Mouse (Mus musculus): ENCODE results near the gene Cd180. TPM values are rescaled to one million over a fixed set of nuclear protein-coding genes. Genes with fewer than 3 reads are reported as not detected.
"Not testable (repeated sequence)": the region's sequence is repeated elsewhere in the genome, so short reads cannot be mapped to it uniquely, and the experiment has no call there.

The Cd180 gene
- polyA plus RNA-seq, 1 experiment, result 3.9 TPM

DNA sequence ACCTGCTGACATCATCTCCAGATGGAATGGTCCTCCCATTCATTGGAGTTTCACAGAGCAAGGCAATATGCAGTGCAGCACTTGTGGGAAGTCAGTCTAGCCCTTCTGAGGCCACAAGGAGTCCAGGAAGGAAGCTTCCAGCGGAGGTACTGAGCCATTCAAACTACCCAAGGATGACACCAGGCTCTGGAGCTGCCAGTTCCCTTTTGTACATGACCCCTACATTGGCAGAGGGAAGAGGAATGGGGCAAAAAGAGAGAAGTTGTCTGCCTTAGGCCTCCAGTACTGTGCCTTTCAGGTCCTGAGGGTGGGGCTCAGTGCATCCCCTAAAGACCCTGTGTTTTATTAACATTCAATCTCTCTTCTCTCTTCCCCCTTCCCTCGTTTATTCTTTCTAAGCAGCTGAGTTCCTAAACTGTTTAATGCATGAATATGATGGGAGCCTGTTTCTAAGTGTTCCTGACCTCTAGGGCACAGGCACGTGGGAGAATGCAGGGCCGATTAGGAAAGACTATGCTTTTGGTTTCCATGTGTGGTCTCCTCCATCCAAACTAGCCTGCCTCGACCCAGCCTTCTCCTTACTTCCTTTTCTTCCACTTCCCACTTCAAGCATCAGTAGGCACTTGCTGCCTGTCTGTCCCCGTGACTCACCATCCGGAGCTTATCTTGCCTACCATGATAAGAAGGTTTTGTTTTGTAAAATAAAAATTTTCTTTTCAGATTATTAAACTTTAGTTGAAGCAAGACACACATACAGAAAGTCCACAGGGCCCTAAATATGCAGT lies 2.0 kb downstream of the Cd180 start:
- DNase-seq, result no peak
- TF ChIP-seq CTCF (IDR thresholded peaks at IDR 0.05; ENCODE audit: insufficient read depth, low read length) (no peak), POLR2A (IDR thresholded peaks at IDR 0.05; ENCODE audit: borderline replicate concordance, extremely low read depth, low read depth, low read length) (no peak)
- 58% methylated on average over 7 of the region's 7 CpGs for WGBS
- Histone ChIP-seq H3K4me1 (ENCODE audit: control insufficient read depth, insufficient read depth, low read length) (peaks cover 6% of the 10 kb centered on the region), H3K4me3 (replicated peaks; ENCODE audit: extremely low read depth, low read depth, low read length) (peak overlapping the region; percentile 26)

DNA sequence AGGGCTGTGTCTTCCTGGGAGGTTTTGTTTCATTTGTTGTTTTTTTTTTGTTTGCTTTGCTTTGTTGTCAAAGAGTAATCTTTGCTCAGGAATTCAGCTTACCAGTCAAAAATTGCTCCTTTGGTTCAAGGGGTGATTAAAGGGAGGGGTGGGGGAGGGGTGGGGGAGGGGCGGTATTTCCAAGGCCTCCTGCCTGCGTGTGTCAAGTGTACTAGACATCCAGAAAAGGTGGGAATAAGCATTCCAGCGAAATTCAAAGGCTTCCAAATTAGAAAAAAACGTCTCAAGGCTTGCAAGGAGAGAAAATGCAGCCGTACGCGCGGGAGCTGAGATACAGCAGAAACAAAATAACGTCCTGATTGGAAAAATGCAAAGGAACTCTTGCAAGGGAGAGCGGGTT lies 5.0 kb downstream of the Cd180 start:
- H3K4me1 ChIP-seq (ENCODE audit: control insufficient read depth, insufficient read depth, low read length), result peaks cover 4% of the 10 kb centered on the region; the same call in 1 of the 2 replicates
- TF ChIP-seq POLR2A (IDR thresholded peaks at IDR 0.05; ENCODE audit: borderline replicate concordance, extremely low read depth, low read depth, low read length), result no peak
- no peak overlapping the region for H3K4me3 ChIP-seq (replicated peaks; ENCODE audit: extremely low read depth, low read depth, low read length)
- DNase-seq, result no peak
- WGBS, result 10% methylated on average over 10 of the region's 10 CpGs

DNA sequence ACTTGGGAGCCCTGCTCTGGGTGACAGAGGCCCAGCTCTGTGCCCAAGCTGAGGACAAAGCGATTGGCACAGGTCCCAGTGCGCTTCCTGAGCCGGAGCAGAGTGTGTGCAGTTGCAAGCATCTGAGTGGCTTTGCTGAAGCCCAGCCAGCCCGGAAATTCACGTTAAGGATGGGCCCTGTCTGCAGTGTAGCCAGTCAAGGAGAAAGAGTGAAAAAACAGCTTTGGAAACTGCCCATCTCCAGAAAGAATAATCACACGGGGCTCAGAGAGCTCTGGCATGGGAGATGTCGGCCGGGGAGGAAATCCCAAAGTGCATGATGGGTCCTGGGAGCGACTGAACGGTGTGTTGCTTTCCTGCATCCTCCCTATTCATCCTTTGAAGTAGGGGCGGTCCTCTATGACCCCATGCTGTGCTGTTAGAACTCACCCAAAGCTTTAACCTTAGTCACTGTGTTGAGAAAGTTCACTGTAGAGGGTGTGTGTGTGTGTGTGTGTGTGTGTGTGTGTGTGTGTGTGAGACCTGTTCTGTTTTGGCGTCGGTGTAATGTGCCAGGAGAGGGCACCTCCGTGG lies 5.5 kb downstream of the Cd180 start:
- Histone ChIP-seq H3K4me1 (ENCODE audit: control insufficient read depth, insufficient read depth, low read length) (peaks cover 4% of the 10 kb centered on the region; the same call in 1 of the 2 replicates), H3K4me3 (replicated peaks; ENCODE audit: extremely low read depth, low read depth, low read length) (no peak overlapping the region)
- DNase-seq, result peak; percentile 45
- TF ChIP-seq POLR2A (IDR thresholded peaks at IDR 0.05; ENCODE audit: borderline replicate concordance, extremely low read depth, low read depth, low read length) (no peak), CTCF (IDR thresholded peaks at IDR 0.05; ENCODE audit: insufficient read depth, low read length) (no peak)
- 15% methylated on average over 14 of the region's 14 CpGs for WGBS

DNA sequence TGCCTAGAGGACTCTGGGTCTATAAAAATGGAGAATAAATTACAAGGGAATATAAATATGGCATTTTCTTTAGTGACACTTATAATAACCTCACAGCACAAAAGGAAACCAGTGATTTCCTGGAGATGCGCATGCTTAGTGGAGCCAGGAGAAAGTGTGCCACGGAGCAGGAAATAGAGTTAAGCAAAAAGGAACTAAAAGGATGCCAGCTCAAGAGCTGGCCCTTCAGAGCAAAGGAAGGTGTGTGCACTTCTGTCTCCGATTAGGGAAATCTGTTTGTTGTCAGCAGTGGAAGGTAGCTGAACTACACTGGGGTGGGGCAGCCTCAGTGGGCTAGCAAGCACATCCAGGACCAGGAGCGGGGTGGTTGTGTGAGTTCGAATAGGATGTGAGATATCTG lies 6.8 kb downstream of the Cd180 start:
- peaks cover 4% of the 10 kb centered on the region; the same call in 1 of the 2 replicates for H3K4me1 ChIP-seq (ENCODE audit: control insufficient read depth, insufficient read depth, low read length)
- DNase-seq, result no peak
- H3K4me3 ChIP-seq (replicated peaks; ENCODE audit: extremely low read depth, low read depth, low read length), result no peak overlapping the region
- 57% methylated on average over 5 of the region's 5 CpGs for WGBS
- no peak for TF ChIP-seq POLR2A (IDR thresholded peaks at IDR 0.05; ENCODE audit: borderline replicate concordance, extremely low read depth, low read depth, low read length)
- TF ChIP-seq CTCF (IDR thresholded peaks at IDR 0.05; ENCODE audit: insufficient read depth, low read length), result no peak

DNA sequence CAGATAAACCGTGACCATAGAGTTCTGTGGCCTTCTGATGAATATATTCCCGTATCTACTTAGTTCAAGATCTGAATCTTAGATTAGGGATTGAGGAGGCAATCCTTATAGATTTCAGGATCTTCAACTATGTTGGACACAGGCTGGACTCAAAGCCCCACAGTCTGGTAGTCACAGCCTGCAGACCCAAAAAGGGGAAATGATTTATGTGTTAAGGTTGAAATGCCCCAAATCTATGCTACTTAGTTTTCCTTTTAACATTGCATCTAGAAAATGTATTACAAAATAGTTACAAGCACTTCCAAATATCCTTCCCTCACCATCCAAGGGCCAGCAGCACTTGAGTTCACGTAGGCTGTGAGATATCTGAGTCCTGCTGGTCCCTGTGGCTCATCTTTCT lies 7.4 kb downstream of the Cd180 start:
- TF ChIP-seq POLR2A (IDR thresholded peaks at IDR 0.05; ENCODE audit: borderline replicate concordance, extremely low read depth, low read depth, low read length), result no peak
- no peak for TF ChIP-seq CTCF (IDR thresholded peaks at IDR 0.05; ENCODE audit: insufficient read depth, low read length)

DNA sequence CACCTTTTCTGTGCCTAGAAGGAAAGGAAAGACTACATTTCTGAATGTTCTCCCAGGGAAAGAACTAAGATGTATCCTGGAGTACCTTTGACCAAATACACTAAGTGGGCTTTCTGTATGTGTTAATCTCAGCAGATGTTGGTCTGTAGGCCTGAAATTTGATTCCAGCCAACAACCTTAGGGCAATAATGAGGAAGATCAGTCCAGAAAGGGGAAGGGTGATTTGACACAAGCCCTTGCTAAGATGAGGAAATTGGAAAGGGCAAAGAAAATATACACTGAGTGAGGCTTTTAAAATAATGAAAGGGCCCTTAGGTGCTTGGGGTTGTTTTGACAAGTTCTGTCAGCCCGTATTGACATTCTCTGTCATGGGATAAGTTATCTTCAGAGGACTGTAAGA lies 23.6 kb downstream of the Cd180 start:
- H3K4me3 ChIP-seq (replicated peaks; ENCODE audit: extremely low read depth, low read depth, low read length), result no peak overlapping the region
- TF ChIP-seq CTCF (IDR thresholded peaks at IDR 0.05; ENCODE audit: insufficient read depth, low read length), result no peak
- TF ChIP-seq POLR2A (IDR thresholded peaks at IDR 0.05; ENCODE audit: borderline replicate concordance, extremely low read depth, low read depth, low read length), result no peak
- WGBS, result 57% methylated on average over 1 of the region's 1 CpGs
- no peak for DNase-seq
- H3K4me1 ChIP-seq (ENCODE audit: control insufficient read depth, insufficient read depth, low read length), result no peaks in the 10 kb centered on the region

More for the DNA sequence above, 7.4 kb downstream of the Cd180 start:
- peaks cover 4% of the 10 kb centered on the region; the same call in 1 of the 2 replicates for H3K4me1 ChIP-seq (ENCODE audit: control insufficient read depth, insufficient read depth, low read length)
- H3K4me3 ChIP-seq (replicated peaks; ENCODE audit: extremely low read depth, low read depth, low read length), result no peak overlapping the region
- 85% methylated on average over 3 of the region's 3 CpGs for WGBS
- no peak for DNase-seq

DNA sequence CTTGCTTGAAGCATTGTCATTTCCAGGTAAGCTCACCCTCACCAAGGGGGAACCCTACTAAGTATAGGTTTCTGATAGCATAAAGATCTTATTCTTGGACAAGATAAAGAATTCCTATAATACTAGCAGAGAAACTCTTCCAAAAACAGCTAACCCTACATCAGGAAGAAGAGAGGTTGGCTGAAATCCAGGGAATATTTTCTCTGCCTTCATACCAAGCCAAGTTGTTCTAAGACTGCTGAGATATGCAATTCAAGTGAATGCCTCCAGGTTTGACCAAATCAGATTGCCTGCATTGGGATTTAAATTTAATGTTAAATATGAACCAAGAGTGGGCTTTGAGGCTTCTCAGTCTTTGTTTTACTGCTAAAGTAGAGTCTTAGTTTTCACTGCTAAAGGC lies 32.1 kb downstream of the Cd180 start:
- DNase-seq, result no peak
- no peak for TF ChIP-seq CTCF (IDR thresholded peaks at IDR 0.05; ENCODE audit: insufficient read depth, low read length)
- no peak for TF ChIP-seq POLR2A (IDR thresholded peaks at IDR 0.05; ENCODE audit: borderline replicate concordance, extremely low read depth, low read depth, low read length)
- H3K4me3 ChIP-seq (replicated peaks; ENCODE audit: extremely low read depth, low read depth, low read length), result no peak overlapping the region
- peaks cover 2% of the 10 kb centered on the region; the same call in 1 of the 2 replicates for H3K4me1 ChIP-seq (ENCODE audit: control insufficient read depth, insufficient read depth, low read length)

DNA sequence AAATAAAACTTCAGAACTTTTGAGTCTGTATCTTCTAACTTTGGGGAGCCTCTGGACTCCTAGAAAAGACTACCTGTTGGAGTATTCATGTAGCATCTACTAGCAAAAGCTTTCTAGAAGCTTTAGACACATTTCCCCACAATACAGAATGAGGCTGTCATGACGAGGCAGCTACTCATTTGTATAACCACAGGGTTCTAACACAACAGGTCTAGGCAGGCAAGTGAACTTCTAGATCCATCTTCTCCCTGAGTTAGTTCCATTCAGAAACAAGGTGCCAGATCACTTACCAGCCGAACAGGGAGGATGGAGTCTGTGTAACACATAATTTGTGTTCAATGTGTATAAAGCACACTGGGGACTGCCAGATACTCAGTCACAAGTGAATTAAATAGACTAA lies 32.5 kb downstream of the Cd180 start:
- DNase-seq, result no peak
- Histone ChIP-seq H3K4me1 (ENCODE audit: control insufficient read depth, insufficient read depth, low read length) (peaks cover 2% of the 10 kb centered on the region; the same call in 1 of the 2 replicates), H3K4me3 (replicated peaks; ENCODE audit: extremely low read depth, low read depth, low read length) (no peak overlapping the region)
- 84% methylated on average over 2 of the region's 2 CpGs for WGBS
- TF ChIP-seq CTCF (IDR thresholded peaks at IDR 0.05; ENCODE audit: insufficient read depth, low read length), result no peak
- TF ChIP-seq POLR2A (IDR thresholded peaks at IDR 0.05; ENCODE audit: borderline replicate concordance, extremely low read depth, low read depth, low read length), result no peak

DNA sequence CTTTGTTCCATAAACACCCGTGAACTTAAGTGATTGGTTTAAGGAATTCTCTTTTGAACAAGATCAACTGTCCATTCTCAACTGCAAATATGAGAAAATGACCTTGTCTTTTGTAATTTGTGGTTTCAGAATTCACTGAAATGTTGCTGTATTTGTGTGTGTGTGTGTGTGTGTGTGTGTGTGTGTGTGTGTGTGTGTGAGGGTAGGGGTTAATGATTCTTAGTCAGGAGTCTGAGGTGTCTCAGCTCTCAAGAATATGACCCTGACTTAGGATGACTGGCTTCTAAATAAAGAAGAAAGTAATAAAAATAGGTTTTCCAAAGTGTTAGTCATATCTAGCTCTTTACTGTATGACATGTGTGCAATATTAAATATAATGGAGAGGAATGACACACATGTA lies 33.5 kb downstream of the Cd180 start:
- DNase-seq, result no peak
- Histone ChIP-seq H3K4me3 (replicated peaks; ENCODE audit: extremely low read depth, low read depth, low read length) (no peak overlapping the region), H3K4me1 (ENCODE audit: control insufficient read depth, insufficient read depth, low read length) (peaks cover 2% of the 10 kb centered on the region; the same call in 1 of the 2 replicates)
- TF ChIP-seq CTCF (IDR thresholded peaks at IDR 0.05; ENCODE audit: insufficient read depth, low read length), result no peak
- no peak for TF ChIP-seq POLR2A (IDR thresholded peaks at IDR 0.05; ENCODE audit: borderline replicate concordance, extremely low read depth, low read depth, low read length)
- 84% methylated on average over 1 of the region's 1 CpGs for WGBS

DNA sequence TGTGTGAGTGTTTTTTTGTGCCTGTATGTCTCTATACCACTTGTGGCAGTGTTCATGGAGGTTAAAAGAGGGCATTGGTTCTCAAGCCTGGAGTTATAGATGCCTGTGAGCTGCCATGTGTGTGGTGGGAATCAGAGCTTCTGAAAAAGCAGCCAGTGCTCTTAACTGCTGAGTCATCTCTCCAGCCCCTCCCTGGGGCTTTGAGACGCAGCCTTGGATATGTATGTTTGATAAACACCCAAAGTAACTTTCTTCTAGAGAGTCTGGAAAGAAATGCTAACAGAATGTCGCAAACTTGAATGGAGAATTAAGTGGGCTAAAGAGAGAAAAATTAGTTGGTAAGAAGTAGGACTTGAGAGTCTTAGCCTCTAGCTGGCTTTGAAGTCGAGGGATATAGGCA lies 34.7 kb downstream of the Cd180 start:
- 51% methylated on average over 3 of the region's 3 CpGs for WGBS
- TF ChIP-seq CTCF (IDR thresholded peaks at IDR 0.05; ENCODE audit: insufficient read depth, low read length), result no peak
- TF ChIP-seq POLR2A (IDR thresholded peaks at IDR 0.05; ENCODE audit: borderline replicate concordance, extremely low read depth, low read depth, low read length), result no peak
- H3K4me3 ChIP-seq (replicated peaks; ENCODE audit: extremely low read depth, low read depth, low read length), result no peak overlapping the region
- H3K4me1 ChIP-seq (ENCODE audit: control insufficient read depth, insufficient read depth, low read length), result peaks cover 2% of the 10 kb centered on the region; the same call in 1 of the 2 replicates
- no peak for DNase-seq

DNA sequence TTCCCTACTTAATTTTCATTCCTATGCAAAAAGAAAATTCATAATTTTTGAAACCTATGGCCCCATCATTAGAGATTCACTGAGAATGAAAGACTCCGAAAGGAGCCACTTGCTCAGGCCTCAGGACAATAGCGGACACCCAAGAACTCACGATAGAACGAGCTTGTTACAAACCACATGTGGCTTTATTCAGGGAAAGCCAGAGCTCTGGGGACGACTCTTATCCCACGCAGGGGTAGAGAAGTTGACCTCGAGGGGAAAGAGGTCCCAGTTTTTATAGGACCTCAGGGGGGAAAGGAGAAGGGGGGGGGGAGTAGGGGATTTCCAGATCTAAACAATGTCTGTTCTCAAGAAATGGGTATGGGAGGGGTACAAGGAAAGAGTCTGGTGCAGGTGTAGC lies 35.6 kb downstream of the Cd180 start:
- not testable (repeated sequence) for H3K4me1 ChIP-seq (ENCODE audit: control insufficient read depth, insufficient read depth, low read length); H3K4me3 ChIP-seq (replicated peaks; ENCODE audit: extremely low read depth, low read depth, low read length); DNase-seq
- WGBS, result 74% methylated on average over 7 of the region's 7 CpGs
